Mouse (Mus musculus): Measurements from ENCODE around the gene Prepl. TPM values are rescaled to one million over a fixed set of nuclear protein-coding genes. Genes with fewer than 3 reads are reported as not detected.

Gene Prepl
- polyA plus RNA-seq, 1 experiment from 2014 or later, result 56.3 TPM

DNA sequence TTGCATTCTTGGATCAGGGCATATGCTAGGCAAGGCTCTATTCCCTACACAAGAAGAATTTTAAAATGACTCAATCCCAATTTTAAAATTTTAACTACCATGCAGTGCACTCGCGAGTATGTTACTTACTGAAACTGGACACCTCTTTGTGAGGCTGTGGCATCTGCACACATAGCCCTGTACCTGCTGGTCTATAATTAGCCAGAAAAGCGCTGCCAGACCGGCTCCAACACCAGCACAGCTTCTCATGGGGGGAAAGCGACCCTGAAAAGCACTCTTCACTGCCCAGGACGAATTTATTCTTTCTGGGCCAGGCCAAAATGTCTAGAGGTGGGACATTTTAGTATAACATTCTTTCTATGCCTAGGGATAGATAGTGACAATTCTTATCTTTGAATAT, 19.4 kb downstream of the Prepl start:
- no peak overlapping the region for H3K27ac ChIP-seq (replicated peaks)
- no peak overlapping the region for H3K4me3 ChIP-seq
- H3K9ac ChIP-seq (replicated peaks), result no peak overlapping the region
- 90% methylated on average over 6 of the region's 6 CpGs for WGBS
- H3K4me1 ChIP-seq, result peaks cover 11% of the 10 kb centered on the region
- no peaks in the 10 kb centered on the region for H3K27me3 ChIP-seq
- no peaks in the 10 kb centered on the region for H3K9me3 ChIP-seq
- no peak for ATAC-seq (ENCODE audit: low FRiP score, low read depth)
- peaks cover 62% of the 10 kb centered on the region for H3K36me3 ChIP-seq
- no peak overlapping the region for H3K4me2 ChIP-seq (replicated peaks)

GRCm38 (mm10) chr17:85067331-85067730, 22.7 kb downstream of the Prepl start:
- Histone ChIP-seq H3K4me1 (peaks cover 2% of the 10 kb centered on the region), H3K27me3 (no peaks in the 10 kb centered on the region), H3K4me2 (replicated peaks) (no peak overlapping the region), H3K9me3 (no peaks in the 10 kb centered on the region), H3K27ac (replicated peaks) (no peak overlapping the region), H3K4me3 (no peak overlapping the region), H3K36me3 (peaks cover 83% of the 10 kb centered on the region), H3K9ac (replicated peaks) (no peak overlapping the region)
- WGBS, result 96% methylated on average over 7 of the region's 7 CpGs
- ATAC-seq (ENCODE audit: low FRiP score, low read depth), result no peak

DNA sequence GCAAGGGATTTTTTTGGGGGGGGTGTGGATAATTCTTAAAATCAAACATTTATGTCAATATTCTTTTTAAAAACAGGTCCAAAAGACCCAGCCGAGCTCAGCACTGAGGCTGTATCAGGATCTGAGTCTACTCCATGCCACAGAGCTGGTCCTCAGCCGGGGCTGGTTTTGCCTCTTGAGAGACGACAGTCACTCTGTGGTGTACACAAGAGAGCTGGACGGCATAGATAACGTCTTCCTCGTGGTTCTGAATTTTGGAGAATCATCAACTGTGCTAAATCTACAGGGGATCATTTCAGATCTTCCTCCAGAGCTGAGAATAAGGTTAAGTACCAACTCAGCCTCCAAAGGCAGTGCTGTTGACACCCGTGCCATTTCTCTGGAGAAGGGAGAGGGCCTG, 26.5 kb downstream of the Prepl start:
- Histone ChIP-seq H3K4me3 (no peak overlapping the region), H3K9me3 (no peaks in the 10 kb centered on the region)

GRCm38 (mm10) chr17:85059136-85059535, 30.9 kb downstream of the Prepl start:
- no peak for ATAC-seq (ENCODE audit: low FRiP score, low read depth)
- H3K4me3 ChIP-seq, result no peak overlapping the region
- 91% methylated on average over 6 of the region's 6 CpGs for WGBS
- no peak overlapping the region for H3K9ac ChIP-seq (replicated peaks)
- no peaks in the 10 kb centered on the region for H3K4me1 ChIP-seq
- H3K9me3 ChIP-seq, result no peaks in the 10 kb centered on the region
- no peaks in the 10 kb centered on the region for H3K27me3 ChIP-seq
- no peak overlapping the region for H3K4me2 ChIP-seq (replicated peaks)
- H3K27ac ChIP-seq (replicated peaks), result no peak overlapping the region
- peaks cover 18% of the 10 kb centered on the region for H3K36me3 ChIP-seq

More for the DNA sequence above, 26.5 kb downstream of the Prepl start:
- no peaks in the 10 kb centered on the region for H3K4me1 ChIP-seq
- peaks cover 56% of the 10 kb centered on the region for H3K36me3 ChIP-seq
- WGBS, result 91% methylated on average over 7 of the region's 7 CpGs
- ATAC-seq (ENCODE audit: low FRiP score, low read depth), result no peak
- no peaks in the 10 kb centered on the region for H3K27me3 ChIP-seq
- no peak overlapping the region for H3K4me2 ChIP-seq (replicated peaks)
- H3K27ac ChIP-seq (replicated peaks), result no peak overlapping the region
- H3K9ac ChIP-seq (replicated peaks), result no peak overlapping the region

DNA sequence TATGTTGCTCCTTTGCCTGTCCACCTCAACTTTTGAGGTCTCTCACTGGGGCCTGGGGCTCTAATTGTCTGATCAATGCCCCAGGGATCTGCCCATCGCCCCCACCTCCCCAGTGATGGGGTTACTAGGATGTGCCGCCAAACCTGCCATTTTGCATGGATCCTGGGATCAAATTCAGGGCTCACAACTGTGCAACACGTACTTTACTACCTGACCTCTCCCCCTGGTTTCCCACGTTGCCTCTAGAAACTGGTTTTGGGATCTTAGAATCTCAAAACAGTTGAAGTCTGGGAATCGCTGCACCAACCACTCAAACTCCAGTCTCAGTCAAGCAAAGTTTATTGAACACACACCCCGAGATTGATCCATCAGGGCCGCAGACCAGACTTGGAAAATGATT, 31.8 kb downstream of the Prepl start:
- Histone ChIP-seq H3K4me3 (no peak overlapping the region), H3K36me3 (peaks cover 10% of the 10 kb centered on the region; the same call in 1 of the 2 replicates), H3K27me3 (no peaks in the 10 kb centered on the region), H3K9me3 (no peaks in the 10 kb centered on the region), H3K4me1 (no peaks in the 10 kb centered on the region), H3K9ac (replicated peaks) (no peak overlapping the region), H3K27ac (replicated peaks) (no peak overlapping the region), H3K4me2 (replicated peaks) (no peak overlapping the region)
- ATAC-seq (ENCODE audit: low FRiP score, low read depth), result no peak
- WGBS, result 90% methylated on average over 7 of the region's 7 CpGs

- WGBS, result 95% methylated on average over 5 of the region's 5 CpGs
- Histone ChIP-seq H3K27ac (replicated peaks) (no peak overlapping the region), H3K9ac (replicated peaks) (no peak overlapping the region), H3K4me1 (no peaks in the 10 kb centered on the region), H3K27me3 (no peaks in the 10 kb centered on the region), H3K4me2 (replicated peaks) (no peak overlapping the region), H3K4me3 (no peak overlapping the region), H3K36me3 (no peaks in the 10 kb centered on the region; the same call in 1 of the 2 replicates), H3K9me3 (no peaks in the 10 kb centered on the region)
- ATAC-seq (ENCODE audit: low FRiP score, low read depth), result no peak
Measured at GRCm38 (mm10) chr17:85048379-85048778, 41.7 kb downstream of the Prepl start.

GRCm38 (mm10) chr17:85045160-85045559, 44.9 kb downstream of the Prepl start:
- Histone ChIP-seq H3K36me3 (no peaks in the 10 kb centered on the region), H3K4me1 (no peaks in the 10 kb centered on the region), H3K9me3 (no peaks in the 10 kb centered on the region), H3K4me2 (replicated peaks) (no peak overlapping the region), H3K27ac (replicated peaks) (no peak overlapping the region), H3K27me3 (no peaks in the 10 kb centered on the region), H3K9ac (replicated peaks) (no peak overlapping the region), H3K4me3 (no peak overlapping the region)
- WGBS, result 88% methylated on average over 12 of the region's 12 CpGs
- no peak for ATAC-seq (ENCODE audit: low FRiP score, low read depth)

DNA sequence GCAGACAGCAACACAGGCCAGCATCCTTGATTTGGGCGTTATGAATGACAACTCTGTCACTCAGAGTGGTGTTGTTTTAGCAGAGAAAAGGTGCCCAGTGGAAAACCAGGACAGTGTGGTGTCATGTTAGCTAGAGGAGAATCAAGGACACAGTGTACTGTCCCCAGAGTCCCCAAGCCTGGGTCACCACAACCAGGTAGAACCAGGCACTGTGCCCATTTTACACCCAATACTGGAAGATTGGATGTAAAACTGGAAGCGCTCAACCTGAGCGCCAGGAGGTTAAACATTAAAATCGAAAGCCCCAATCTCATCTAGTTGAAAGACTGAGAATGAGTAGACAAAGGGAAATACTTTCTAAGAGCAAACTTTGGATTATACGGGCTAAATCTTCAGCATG, 45.6 kb downstream of the Prepl start:
- WGBS, result 92% methylated on average over 5 of the region's 5 CpGs
- Histone ChIP-seq H3K4me2 (replicated peaks) (no peak overlapping the region), H3K36me3 (no peaks in the 10 kb centered on the region), H3K27me3 (no peaks in the 10 kb centered on the region), H3K27ac (replicated peaks) (no peak overlapping the region), H3K9ac (replicated peaks) (no peak overlapping the region), H3K9me3 (no peaks in the 10 kb centered on the region), H3K4me3 (no peak overlapping the region), H3K4me1 (no peaks in the 10 kb centered on the region)
- no peak for ATAC-seq (ENCODE audit: low FRiP score, low read depth)

DNA sequence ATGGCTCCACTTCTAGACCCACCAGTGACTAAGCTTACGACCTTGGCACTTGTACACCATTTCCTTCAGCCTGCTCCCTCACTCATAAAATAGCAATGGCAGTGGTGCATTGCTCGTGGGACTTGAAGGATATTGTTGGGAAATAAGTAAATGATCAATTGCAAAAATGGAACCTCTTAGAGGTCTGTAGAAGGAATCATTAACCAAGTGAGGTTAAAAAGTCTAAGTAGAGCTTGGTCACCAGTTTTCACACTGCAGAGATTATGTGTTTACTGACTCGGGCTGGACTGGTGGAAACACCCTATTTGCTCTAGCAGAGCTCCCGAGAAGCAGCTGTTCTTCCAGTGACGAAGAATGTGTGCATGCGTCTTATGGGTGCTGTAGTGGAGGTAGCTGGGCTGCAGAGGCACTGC, 46.6 kb downstream of the Prepl start:
- no peak for ATAC-seq (ENCODE audit: low FRiP score, low read depth)
- no peaks in the 10 kb centered on the region for H3K36me3 ChIP-seq
- no peaks in the 10 kb centered on the region for H3K4me1 ChIP-seq
- no peaks in the 10 kb centered on the region for H3K27me3 ChIP-seq
- no peak overlapping the region for H3K4me2 ChIP-seq (replicated peaks)
- 92% methylated on average over 6 of the region's 6 CpGs for WGBS
- no peak overlapping the region for H3K4me3 ChIP-seq
- H3K9me3 ChIP-seq, result no peaks in the 10 kb centered on the region
- H3K27ac ChIP-seq (replicated peaks), result no peak overlapping the region
- H3K9ac ChIP-seq (replicated peaks), result no peak overlapping the region

- Histone ChIP-seq H3K27me3 (no peaks in the 10 kb centered on the region), H3K27ac (replicated peaks) (no peak overlapping the region), H3K4me2 (replicated peaks) (no peak overlapping the region), H3K4me1 (no peaks in the 10 kb centered on the region), H3K9me3 (no peaks in the 10 kb centered on the region), H3K36me3 (no peaks in the 10 kb centered on the region), H3K4me3 (no peak overlapping the region), H3K9ac (replicated peaks) (no peak overlapping the region)
- ATAC-seq (ENCODE audit: low FRiP score, low read depth), result no peak
- 53% methylated on average over 6 of the region's 6 CpGs for WGBS
Measured at GRCm38 (mm10) chr17:85042419-85042818, 47.6 kb downstream of the Prepl start.

- WGBS, result 85% methylated on average over 7 of the region's 7 CpGs
- H3K4me2 ChIP-seq (replicated peaks), result no peak overlapping the region
- no peaks in the 10 kb centered on the region for H3K9me3 ChIP-seq
- H3K9ac ChIP-seq (replicated peaks), result no peak overlapping the region
- no peaks in the 10 kb centered on the region for H3K27me3 ChIP-seq
- H3K4me1 ChIP-seq, result no peaks in the 10 kb centered on the region
- no peak for ATAC-seq (ENCODE audit: low FRiP score, low read depth)
- no peaks in the 10 kb centered on the region for H3K36me3 ChIP-seq
- H3K4me3 ChIP-seq, result no peak overlapping the region
- no peak overlapping the region for H3K27ac ChIP-seq (replicated peaks)
Measured at GRCm38 (mm10) chr17:85040913-85041312, 49.1 kb downstream of the Prepl start.

- Histone ChIP-seq H3K27ac (replicated peaks) (no peak overlapping the region), H3K36me3 (no peaks in the 10 kb centered on the region), H3K27me3 (no peaks in the 10 kb centered on the region), H3K4me3 (no peak overlapping the region), H3K4me2 (replicated peaks) (no peak overlapping the region), H3K9ac (replicated peaks) (no peak overlapping the region), H3K9me3 (no peaks in the 10 kb centered on the region), H3K4me1 (no peaks in the 10 kb centered on the region)
- WGBS, result 97% methylated on average over 5 of the region's 5 CpGs
- ATAC-seq (ENCODE audit: low FRiP score, low read depth), result no peak
Measured at GRCm38 (mm10) chr17:85038761-85039160, 51.3 kb downstream of the Prepl start.

DNA sequence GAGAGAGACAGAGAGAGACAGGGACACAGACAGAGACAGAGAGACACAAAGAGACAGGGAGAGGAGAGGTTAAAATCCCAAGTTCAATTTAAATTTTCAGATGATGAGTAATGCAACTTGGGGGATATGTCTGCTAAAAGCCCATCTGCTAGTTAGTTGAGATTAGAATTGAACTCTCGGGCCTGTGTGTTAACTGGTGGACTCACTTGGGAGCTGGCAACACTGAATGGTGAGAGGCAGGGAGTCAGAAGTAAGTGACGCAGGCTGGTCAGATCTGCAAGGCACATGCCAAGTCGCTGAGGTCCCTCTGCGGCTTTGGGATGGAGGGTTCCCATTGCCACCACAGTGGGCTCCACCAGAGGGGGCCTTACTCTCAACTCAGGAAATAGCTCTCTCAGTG, 51.7 kb downstream of the Prepl start:
- no peak for ATAC-seq (ENCODE audit: low FRiP score, low read depth)
- Histone ChIP-seq H3K9me3 (no peaks in the 10 kb centered on the region), H3K4me3 (no peak overlapping the region), H3K27me3 (no peaks in the 10 kb centered on the region), H3K36me3 (no peaks in the 10 kb centered on the region), H3K27ac (replicated peaks) (no peak overlapping the region), H3K9ac (replicated peaks) (no peak overlapping the region), H3K4me1 (no peaks in the 10 kb centered on the region), H3K4me2 (replicated peaks) (no peak overlapping the region)
- WGBS, result 85% methylated on average over 4 of the region's 4 CpGs
